ENCODE assay signal across 10 mouse cellular contexts in genomic region chrX:77808602-77809001, GRCm38 (mm10). TPM values are rescaled to one million over a fixed set of nuclear protein-coding genes. Genes with fewer than 3 reads are reported as not detected.
DNase-seq lines count a peak whose midpoint lies in the region; ATAC-seq and TF ChIP-seq lines count a peak whose summit lies in the region.
"Had no signal": no experiment of that assay in that cellular context is flagged by ENCODE, and none has a peak within 500 bp of the region (broad histone marks: within the 10 kb centered on the region; RNA-seq: fewer than 3 reads in every experiment).

No protein-coding gene starts in this region.

- H3K9ac ChIP-seq in forebrain, postnatal 0 days: no peak overlapping the region
- H3K9ac ChIP-seq in forebrain, embryonic 16.5 days (replicated peaks; ENCODE audit: low read depth, low read length): no peak overlapping the region
- no peak overlapping the region for H3K9ac ChIP-seq in neural tube, embryonic 15.5 days (replicated peaks)
- H3K9ac ChIP-seq: heart, embryonic 15.5 days; neural tube, embryonic 12.5 days had no signal

- ATAC-seq in forebrain, postnatal 0 days: no peak
- no peak for ATAC-seq in forebrain, embryonic 16.5 days
- no peak for ATAC-seq in neural tube, embryonic 15.5 days (ENCODE audit: low FRiP score)

- TF ChIP-seq CTCF in forebrain, postnatal 0 days (IDR thresholded peaks at IDR 0.05; ENCODE audit: low read depth): peak; percentile 56

- H3K9me3 ChIP-seq in forebrain, postnatal 0 days (ENCODE audit: low read length): no peaks in the 10 kb centered on the region
- H3K9me3 ChIP-seq in forebrain, embryonic 16.5 days (ENCODE audit: control insufficient read depth, low read length): no peaks in the 10 kb centered on the region
- H3K9me3 ChIP-seq in neural tube, embryonic 15.5 days (replicated peaks): no peaks in the 10 kb centered on the region
- H3K9me3 ChIP-seq: heart, embryonic 15.5 days; neural tube, embryonic 12.5 days had no signal

- DNase-seq in forebrain, postnatal 0 days: peak; percentile 25
- peak; percentile 17 for DNase-seq in neural tube, embryonic 10.5 days (ENCODE audit: extremely low spot score, low spot score)
- DNase-seq in adrenal gland, postnatal 14 days: peak; percentile 60
- peak; percentile 45 to 70 for DNase-seq in heart, postnatal 14 days
- DNase-seq in lung, postnatal 36 days: peak; percentile 63
- DNase-seq in thymus, postnatal 10 days (ENCODE audit: low spot score in 2 of 2): peak; percentile 14 to 56

- no peak overlapping the region for H3K4me2 ChIP-seq in forebrain, postnatal 0 days (ENCODE audit: low read depth)
- H3K4me2 ChIP-seq in forebrain, embryonic 16.5 days (ENCODE audit: low read length): no peak overlapping the region
- no peak overlapping the region for H3K4me2 ChIP-seq in neural tube, embryonic 15.5 days
- H3K4me2 ChIP-seq: heart, embryonic 15.5 days; neural tube, embryonic 12.5 days had no signal

- no peaks in the 10 kb centered on the region for H3K4me1 ChIP-seq in forebrain, postnatal 0 days (ENCODE audit: insufficient read depth)
- no peaks in the 10 kb centered on the region for H3K4me1 ChIP-seq in forebrain, embryonic 16.5 days (replicated peaks; ENCODE audit: control insufficient read depth, insufficient read depth, low read length)
- H3K4me1 ChIP-seq in neural tube, embryonic 15.5 days: no peaks in the 10 kb centered on the region
- H3K4me1 ChIP-seq: heart, embryonic 15.5 days; neural tube, embryonic 12.5 days had no signal

- H3K27ac ChIP-seq in forebrain, postnatal 0 days (ENCODE audit: low read depth, low read length): no peak overlapping the region
- no peak overlapping the region for H3K27ac ChIP-seq in forebrain, embryonic 16.5 days (ENCODE audit: low read length)
- no peak overlapping the region for H3K27ac ChIP-seq in neural tube, embryonic 15.5 days (replicated peaks)
- H3K27ac ChIP-seq: heart, embryonic 15.5 days; neural tube, embryonic 12.5 days had no signal

- H3K4me3 ChIP-seq in forebrain, postnatal 0 days (ENCODE audit: low read depth, low read length): no peak overlapping the region
- H3K4me3 ChIP-seq in forebrain, embryonic 16.5 days (replicated peaks; ENCODE audit: low read length): no peak overlapping the region
- no peak overlapping the region for H3K4me3 ChIP-seq in neural tube, embryonic 15.5 days (replicated peaks)
- H3K4me3 ChIP-seq: heart, embryonic 15.5 days; neural tube, embryonic 12.5 days had no signal

- H3K36me3 ChIP-seq in forebrain, postnatal 0 days (ENCODE audit: insufficient read depth): no peaks in the 10 kb centered on the region
- H3K36me3 ChIP-seq in forebrain, embryonic 16.5 days (ENCODE audit: control insufficient read depth, insufficient read depth): no peaks in the 10 kb centered on the region
- no peaks in the 10 kb centered on the region for H3K36me3 ChIP-seq in neural tube, embryonic 15.5 days
- H3K36me3 ChIP-seq: heart, embryonic 15.5 days; neural tube, embryonic 12.5 days had no signal

- 33% methylated on average over 2 of the region's 2 CpGs for WGBS in forebrain, postnatal 0 days
- 15% methylated on average over 2 of the region's 2 CpGs for WGBS in forebrain, embryonic 16.5 days
- WGBS in neural tube, embryonic 15.5 days: 28% methylated on average over 2 of the region's 2 CpGs

- H3K27me3 ChIP-seq in forebrain, postnatal 0 days (ENCODE audit: insufficient read depth, low read length): no peaks in the 10 kb centered on the region
- H3K27me3 ChIP-seq in forebrain, embryonic 16.5 days (replicated peaks; ENCODE audit: control insufficient read depth, insufficient read depth, low read length): no peaks in the 10 kb centered on the region
- no peaks in the 10 kb centered on the region for H3K27me3 ChIP-seq in neural tube, embryonic 15.5 days (replicated peaks)
- H3K27me3 ChIP-seq: heart, embryonic 15.5 days; neural tube, embryonic 12.5 days had no signal

- intact Hi-C loops in heart, postnatal 14 days (cut with DNase I): loop anchor here (1.0 kb wide), 1 partner anchor 67 kb away; no protein-coding TSS in a partner anchor

RNA-seq across cellular contexts. Expression of gene Prkx, which starts 12.5 kb away (rescaled TPM):
- total RNA-seq in forebrain, postnatal 0 days (2014; rRNA removed): 20.9 and 27.4 TPM in 2 replicates
- 18.2 and 21.7 TPM in 2 replicates for polyA plus RNA-seq in forebrain, postnatal 0 days (2015; fragmentation: Nextera tagmentation; extraction: Ambion mirVana)
- 35.7 and 42.0 TPM in 2 replicates for polyA plus RNA-seq in forebrain, embryonic 16.5 days (2015; fragmentation: Nextera tagmentation; extraction: Ambion mirVana)
- polyA plus RNA-seq in neural tube, embryonic 15.5 days (2015; fragmentation: Nextera tagmentation; extraction: Ambion mirVana): 21.8 and 22.3 TPM in 2 replicates
- 17.0 and 17.6 TPM in 2 replicates for total RNA-seq in adrenal gland, postnatal 14 days (2021)
- total RNA-seq in heart, postnatal 14 days (2021): 10 to 100 TPM; 16.0 to 21.4 TPM

RNA-seq across cellular contexts. Expression of gene Pbsn, which starts 44.8 kb away (rescaled TPM):
- not detected in 2 replicates for total RNA-seq in forebrain, postnatal 0 days (2014; rRNA removed)
- polyA plus RNA-seq in forebrain, postnatal 0 days (2015; fragmentation: Nextera tagmentation; extraction: Ambion mirVana): not detected in 2 replicates
- not detected in 2 replicates for polyA plus RNA-seq in forebrain, embryonic 16.5 days (2015; fragmentation: Nextera tagmentation; extraction: Ambion mirVana)
- not detected in 2 replicates for polyA plus RNA-seq in neural tube, embryonic 15.5 days (2015; fragmentation: Nextera tagmentation; extraction: Ambion mirVana)
- total RNA-seq in adrenal gland, postnatal 14 days (2021): not detected in 2 replicates
- not detected for total RNA-seq in heart, postnatal 14 days (2021)
- polyA plus RNA-seq: heart, embryonic 15.5 days; neural tube, embryonic 12.5 days had no signal

RNA-seq across cellular contexts. Expression of gene Gm14744, which starts 56.0 kb away (rescaled TPM):
- not detected in 2 replicates for total RNA-seq in forebrain, postnatal 0 days (2014; rRNA removed)
- polyA plus RNA-seq in forebrain, postnatal 0 days (2015; fragmentation: Nextera tagmentation; extraction: Ambion mirVana): not detected in 2 replicates
- not detected in 2 replicates for polyA plus RNA-seq in forebrain, embryonic 16.5 days (2015; fragmentation: Nextera tagmentation; extraction: Ambion mirVana)
- polyA plus RNA-seq in neural tube, embryonic 15.5 days (2015; fragmentation: Nextera tagmentation; extraction: Ambion mirVana): not detected in 2 replicates
- total RNA-seq in adrenal gland, postnatal 14 days (2021): not detected in 2 replicates
- total RNA-seq in heart, postnatal 14 days (2021): not detected
- polyA plus RNA-seq: heart, embryonic 15.5 days; neural tube, embryonic 12.5 days had no signal
